ENCODE assay signal across 8 mouse cellular contexts in the genomic region with DNA sequence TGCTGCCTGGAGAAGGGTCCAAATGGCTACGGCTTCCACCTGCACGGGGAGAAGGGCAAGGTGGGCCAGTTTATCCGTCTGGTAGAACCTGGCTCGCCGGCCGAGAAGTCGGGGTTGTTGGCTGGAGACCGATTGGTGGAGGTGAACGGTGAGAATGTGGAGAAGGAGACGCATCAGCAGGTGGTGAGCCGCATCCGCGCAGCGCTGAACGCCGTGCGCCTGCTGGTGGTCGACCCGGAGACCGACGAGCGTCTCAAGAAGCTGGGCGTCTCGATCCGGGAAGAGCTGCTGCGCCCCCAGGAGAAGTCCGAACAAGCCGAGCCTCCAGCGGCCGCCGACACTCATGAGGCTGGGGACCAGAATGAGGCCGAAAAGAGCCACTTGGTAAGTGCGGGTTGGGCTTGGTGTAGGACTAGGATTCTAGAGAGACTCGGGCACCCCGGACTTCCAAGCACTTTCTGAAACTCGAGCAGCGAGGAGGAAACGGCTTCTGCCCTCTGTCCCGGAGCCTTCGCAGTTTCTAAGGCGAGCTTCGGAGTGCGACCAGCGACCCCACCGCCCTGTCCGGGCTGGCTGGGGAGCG. TPM values are rescaled to one million over a fixed set of nuclear protein-coding genes. Genes with fewer than 3 reads are reported as not detected.
DNase-seq lines count a peak whose midpoint lies in the region; ATAC-seq and TF ChIP-seq lines count a peak whose summit lies in the region.

No protein-coding gene starts in this region.

- TF ChIP-seq POLR2A in lung, adult 2 months (IDR thresholded peaks at IDR 0.05; ENCODE audit: borderline replicate concordance, extremely low read depth, low read depth, low read length), result no peak
- no peak for TF ChIP-seq POLR2A in bone marrow, adult 2 months (IDR thresholded peaks at IDR 0.05; ENCODE audit: borderline replicate concordance, control insufficient read depth, low read depth, low read length)

- H3K36me3 ChIP-seq in heart, embryonic 15.5 days, result no peaks in the 10 kb centered on the region
- no peaks in the 10 kb centered on the region for H3K36me3 ChIP-seq in limb, embryonic 12.5 days
- H3K36me3 ChIP-seq in midbrain, embryonic 15.5 days (replicated peaks), result no peaks in the 10 kb centered on the region

- H3K27ac ChIP-seq in bone marrow, adult 2 months (ENCODE audit: control insufficient read depth, insufficient read depth, low read depth, low read length, poor library complexity), result peak overlapping the region; percentile 86
- H3K27ac ChIP-seq in heart, embryonic 15.5 days, result peak overlapping the region; percentile 20; the same call in 1 of the 2 replicates
- no peak overlapping the region for H3K27ac ChIP-seq in limb, embryonic 12.5 days
- H3K27ac ChIP-seq in midbrain, embryonic 15.5 days, result peak overlapping the region; percentile 36; the same call in 1 of the 2 replicates

- no peak for DNase-seq in lung, adult 2 months
- no peak for DNase-seq in lung, adult 18-20 months
- no peak for DNase-seq in frontal cortex, adult 2 months (ENCODE audit: extremely low spot score in 1 of 2, low spot score in 1 of 2)
- no peak for DNase-seq in cerebellum, adult 9-11 months

- H3K9me3 ChIP-seq in heart, embryonic 15.5 days (replicated peaks), result no peaks in the 10 kb centered on the region
- H3K9me3 ChIP-seq in limb, embryonic 12.5 days, result no peaks in the 10 kb centered on the region
- H3K9me3 ChIP-seq in midbrain, embryonic 15.5 days, result no peaks in the 10 kb centered on the region

- TF ChIP-seq CTCF in lung, adult 2 months (IDR thresholded peaks at IDR 0.05; ENCODE audit: insufficient read depth, low read length), result no peak
- peak; percentile 22; the same call in 1 of the 2 replicates for TF ChIP-seq CTCF in bone marrow, adult 2 months (IDR thresholded peaks at IDR 0.05; ENCODE audit: control insufficient read depth, insufficient read depth, low read length)

- H3K4me3 ChIP-seq in lung, adult 2 months (replicated peaks; ENCODE audit: extremely low read depth, low read depth, low read length), result peak overlapping the region; percentile 88
- peak overlapping the region; percentile 92 for H3K4me3 ChIP-seq in bone marrow, adult 2 months (replicated peaks; ENCODE audit: control insufficient read depth, low read depth, low read length)
- H3K4me3 ChIP-seq in heart, embryonic 15.5 days, result peak overlapping the region; percentile 72
- peak overlapping the region; percentile 59 for H3K4me3 ChIP-seq in limb, embryonic 12.5 days (replicated peaks)
- H3K4me3 ChIP-seq in midbrain, embryonic 15.5 days, result peak overlapping the region; percentile 50

- WGBS in lung, adult 2 months, result under 1% methylated on average over 47 of the region's 47 CpGs
- WGBS in bone marrow, adult 2 months, result under 1% methylated on average over 47 of the region's 47 CpGs
- WGBS in heart, embryonic 15.5 days, result under 1% methylated on average over 47 of the region's 47 CpGs
- WGBS in limb, embryonic 12.5 days, result under 1% methylated on average over 47 of the region's 47 CpGs
- WGBS in midbrain, embryonic 15.5 days, result under 1% methylated on average over 47 of the region's 47 CpGs

- H3K9ac ChIP-seq in heart, embryonic 15.5 days, result peak overlapping the region; percentile 60
- peak overlapping the region; percentile 50 for H3K9ac ChIP-seq in limb, embryonic 12.5 days (replicated peaks)
- peak overlapping the region; percentile 44 for H3K9ac ChIP-seq in midbrain, embryonic 15.5 days

- H3K4me1 ChIP-seq in lung, adult 2 months (ENCODE audit: control insufficient read depth, insufficient read depth, low read length), result 0 out of 2 replicates have a peak, but pooled peaks cover 3% of the 10 kb centered on the region
- H3K4me1 ChIP-seq in bone marrow, adult 2 months (ENCODE audit: control insufficient read depth, insufficient read depth, low read length), result no peaks in the 10 kb centered on the region; the same call in 1 of the 2 replicates
- H3K4me1 ChIP-seq in heart, embryonic 15.5 days (replicated peaks), result peaks cover 35% of the 10 kb centered on the region
- peaks cover 34% of the 10 kb centered on the region for H3K4me1 ChIP-seq in limb, embryonic 12.5 days (replicated peaks)
- H3K4me1 ChIP-seq in midbrain, embryonic 15.5 days, result peaks cover 27% of the 10 kb centered on the region

- H3K27me3 ChIP-seq in heart, embryonic 15.5 days, result peaks cover 15% of the 10 kb centered on the region
- H3K27me3 ChIP-seq in limb, embryonic 12.5 days, result peaks cover 47% of the 10 kb centered on the region
- peaks cover 51% of the 10 kb centered on the region for H3K27me3 ChIP-seq in midbrain, embryonic 15.5 days (replicated peaks)

- peak; percentile 9; the same call in 1 of the 2 replicates for ATAC-seq in heart, embryonic 15.5 days (replicated peaks; ENCODE audit: insufficient number of reproducible peaks, insufficient read depth, low FRiP score, low read depth)
- 0 out of 2 replicates have a peak, but pooled peaks have one; percentile 19 for ATAC-seq in limb, embryonic 12.5 days (ENCODE audit: insufficient number of reproducible peaks, insufficient read depth, low FRiP score, low TSS enrichment, low read depth)
- peak; percentile 47 for ATAC-seq in midbrain, embryonic 15.5 days (replicated peaks)

- H3K4me2 ChIP-seq in heart, embryonic 15.5 days, result peak overlapping the region; percentile 92
- peak overlapping the region; percentile 95 for H3K4me2 ChIP-seq in limb, embryonic 12.5 days
- H3K4me2 ChIP-seq in midbrain, embryonic 15.5 days, result peak overlapping the region; percentile 67

RNA-seq across cellular contexts. Expression of gene Slc9a3r1, which starts 0.5 kb away (rescaled TPM):
- polyA plus RNA-seq in lung, adult 2 months (2012; rRNA removed), result 46.8 and 60.1 TPM in 2 replicates
- polyA plus RNA-seq in bone marrow, adult 2 months (2011; ENCODE audit: insufficient read depth, insufficient read length, low replicate concordance, missing spikeins), result 21.9 and 51.0 TPM in 2 replicates
- polyA plus RNA-seq in heart, embryonic 15.5 days (2015; fragmentation: Nextera tagmentation; extraction: Ambion mirVana), result 24.6 and 46.4 TPM in 2 replicates
- polyA plus RNA-seq in limb, embryonic 12.5 days (2016; fragmentation: Nextera tagmentation; extraction: Ambion mirVana), result 23.9 and 25.0 TPM in 2 replicates
- polyA plus RNA-seq in midbrain, embryonic 15.5 days (2015; fragmentation: Nextera tagmentation; extraction: Ambion mirVana), result 46.4 and 54.6 TPM in 2 replicates
- 85.4 and 93.7 TPM in 2 replicates for polyA plus RNA-seq in frontal cortex, adult 2 months (2012; rRNA removed)

RNA-seq across cellular contexts. Expression of gene Tmem104, which starts 23.6 kb away (rescaled TPM):
- polyA plus RNA-seq in lung, adult 2 months (2012; rRNA removed), result 19.1 and 21.6 TPM in 2 replicates
- polyA plus RNA-seq in bone marrow, adult 2 months (2011; ENCODE audit: insufficient read depth, insufficient read length, low replicate concordance, missing spikeins), result 3.1 and 5.8 TPM in 2 replicates
- 6.6 and 11.4 TPM in 2 replicates for polyA plus RNA-seq in heart, embryonic 15.5 days (2015; fragmentation: Nextera tagmentation; extraction: Ambion mirVana)
- polyA plus RNA-seq in limb, embryonic 12.5 days (2016; fragmentation: Nextera tagmentation; extraction: Ambion mirVana), result 5.8 and 8.2 TPM in 2 replicates
- polyA plus RNA-seq in midbrain, embryonic 15.5 days (2015; fragmentation: Nextera tagmentation; extraction: Ambion mirVana), result 12.6 and 15.3 TPM in 2 replicates
- 10.2 and 10.4 TPM in 2 replicates for polyA plus RNA-seq in frontal cortex, adult 2 months (2012; rRNA removed)

RNA-seq across cellular contexts. Expression of gene Nat9, which starts 24.0 kb away (rescaled TPM):
- 18.8 and 26.4 TPM in 2 replicates for polyA plus RNA-seq in lung, adult 2 months (2012; rRNA removed)
- 19.4 and 24.2 TPM in 2 replicates for polyA plus RNA-seq in bone marrow, adult 2 months (2011; ENCODE audit: insufficient read depth, insufficient read length, low replicate concordance, missing spikeins)
- 16.2 and 20.8 TPM in 2 replicates for polyA plus RNA-seq in heart, embryonic 15.5 days (2015; fragmentation: Nextera tagmentation; extraction: Ambion mirVana)
- polyA plus RNA-seq in limb, embryonic 12.5 days (2016; fragmentation: Nextera tagmentation; extraction: Ambion mirVana), result 17.8 and 23.6 TPM in 2 replicates
- polyA plus RNA-seq in midbrain, embryonic 15.5 days (2015; fragmentation: Nextera tagmentation; extraction: Ambion mirVana), result 22.5 and 25.5 TPM in 2 replicates
- polyA plus RNA-seq in frontal cortex, adult 2 months (2012; rRNA removed), result 36.2 and 36.9 TPM in 2 replicates

RNA-seq across cellular contexts. Expression of gene Cd300lf, which starts 29.9 kb away (rescaled TPM):
- 12.2 and 20.6 TPM in 2 replicates for polyA plus RNA-seq in lung, adult 2 months (2012; rRNA removed)
- 39.9 and 79.7 TPM in 2 replicates for polyA plus RNA-seq in bone marrow, adult 2 months (2011; ENCODE audit: insufficient read depth, insufficient read length, low replicate concordance, missing spikeins)
- polyA plus RNA-seq in heart, embryonic 15.5 days (2015; fragmentation: Nextera tagmentation; extraction: Ambion mirVana), result 0.37 and 1.2 TPM in 2 replicates
- 0.26 TPM in 2 replicates for polyA plus RNA-seq in limb, embryonic 12.5 days (2016; fragmentation: Nextera tagmentation; extraction: Ambion mirVana)
- polyA plus RNA-seq in midbrain, embryonic 15.5 days (2015; fragmentation: Nextera tagmentation; extraction: Ambion mirVana), result 0.20 and 0.27 TPM in 2 replicates
- polyA plus RNA-seq in frontal cortex, adult 2 months (2012; rRNA removed), result 0.12 and 0.29 TPM in 2 replicates
